Mouse (Mus musculus) macrophage (primary cell): Measurements from ENCODE around the gene Olfr628. TPM values are rescaled to one million over a fixed set of nuclear protein-coding genes. Genes with fewer than 3 reads are reported as not detected.

Source experiments
- polyA plus RNA-seq: library from polyadenylated mRNA; stranded (reverse); fragments of 250-400 nt; gene quantifications from 3 replicates; pipeline ENCODE4 v1.2.4, GENCODE M21; 2018; ENCODE audit warnings: inconsistent platforms

Olfr628 gene
- polyA plus RNA-seq, 1 experiment from 2014 or later: not detected

Other genes starting within 250 kb of the Olfr628 start
- gene Olfr609, start 232.3 kb upstream of the Olfr628 start, polyA plus RNA-seq: not detected in 3 replicates
- not detected in 3 replicates for gene Olfr610, start 218.3 kb upstream of the Olfr628 start, polyA plus RNA-seq
- gene Olfr611, start 209.5 kb upstream of the Olfr628 start, polyA plus RNA-seq: not detected in 3 replicates
- gene Olfr612, start 187.7 kb upstream of the Olfr628 start, polyA plus RNA-seq: not detected in 3 replicates
- gene Olfr613, start 182.3 kb upstream of the Olfr628 start, polyA plus RNA-seq: not detected in 3 replicates
- gene Olfr615, start 174.3 kb upstream of the Olfr628 start, polyA plus RNA-seq: not detected in 3 replicates
- gene Olfr616, start 161.2 kb upstream of the Olfr628 start, polyA plus RNA-seq: not detected in 3 replicates
- not detected in 3 replicates for gene Olfr617, start 157.3 kb upstream of the Olfr628 start, polyA plus RNA-seq
- gene Olfr618, start 140.3 kb upstream of the Olfr628 start, polyA plus RNA-seq: not detected in 3 replicates
- gene Olfr619, start 129.8 kb upstream of the Olfr628 start, polyA plus RNA-seq: not detected in 3 replicates
- gene Olfr620, start 117.8 kb upstream of the Olfr628 start, polyA plus RNA-seq: not detected in 3 replicates
- not detected in 3 replicates for gene Olfr622, start 87.7 kb upstream of the Olfr628 start, polyA plus RNA-seq
- gene Olfr623, start 66.7 kb upstream of the Olfr628 start, polyA plus RNA-seq: not detected in 3 replicates
- 0.09 to 0.15 TPM (median 0.09 TPM) in 3 replicates for gene Olfr624, start 59.2 kb upstream of the Olfr628 start, polyA plus RNA-seq
- gene Olfr625-ps1, start 47.7 kb upstream of the Olfr628 start, polyA plus RNA-seq: not detected in 3 replicates
- gene Olfr243, start 15.7 kb upstream of the Olfr628 start, polyA plus RNA-seq: not detected in 3 replicates
- gene Olfr629, start 14.6 kb downstream of the Olfr628 start, polyA plus RNA-seq: not detected in 3 replicates
- gene Olfr630, start 27.0 kb downstream of the Olfr628 start, polyA plus RNA-seq: not detected in 3 replicates
- gene Olfr69, start 41.2 kb downstream of the Olfr628 start, polyA plus RNA-seq: not detected in 3 replicates
- gene Olfr68, start 49.3 kb downstream of the Olfr628 start, polyA plus RNA-seq: not detected in 3 replicates
- not detected in 3 replicates for gene Olfr67, start 61.4 kb downstream of the Olfr628 start, polyA plus RNA-seq
- not detected in 3 replicates for gene Hbb-bt, start 83.6 kb downstream of the Olfr628 start, polyA plus RNA-seq
- not detected in 3 replicates for gene Hbb-bs, start 97.7 kb downstream of the Olfr628 start, polyA plus RNA-seq
- gene Hbb-bh2, start 110.1 kb downstream of the Olfr628 start, polyA plus RNA-seq: not detected in 3 replicates
- gene Hbb-bh1, start 112.8 kb downstream of the Olfr628 start, polyA plus RNA-seq: not detected in 3 replicates
- not detected in 3 replicates for gene Hbb-y, start 122.8 kb downstream of the Olfr628 start, polyA plus RNA-seq
- gene Olfr66, start 155.9 kb downstream of the Olfr628 start, polyA plus RNA-seq: not detected in 3 replicates
- not detected in 3 replicates for gene Olfr64, start 164.1 kb downstream of the Olfr628 start, polyA plus RNA-seq
- gene Olfr65, start 173.1 kb downstream of the Olfr628 start, polyA plus RNA-seq: not detected in 3 replicates
- not detected in 3 replicates for gene Olfr631, start 198.5 kb downstream of the Olfr628 start, polyA plus RNA-seq
- gene Olfr632, start 204.0 kb downstream of the Olfr628 start, polyA plus RNA-seq: not detected in 3 replicates
- not detected in 3 replicates for gene Olfr633, start 214.1 kb downstream of the Olfr628 start, polyA plus RNA-seq
- not detected in 3 replicates for gene Olfr635, start 240.8 kb downstream of the Olfr628 start, polyA plus RNA-seq